Mouse (Mus musculus) small intestine, adult 2 months (tissue): ENCODE measurements around the gene Fam49a. TPM values are rescaled to one million over a fixed set of nuclear protein-coding genes. Genes with fewer than 3 reads are reported as not detected.

Source experiments
- H3K27ac ChIP-seq: fragments of 200-500 bp; 2 replicates; pipeline ENCODE4 v1.5.1; 2012; ENCODE audit warnings: low read depth, low read length, control low read depth, inconsistent platforms; ENCODE audit not compliant: insufficient read depth
- H3K27me3 ChIP-seq: fragments of 200-500 bp; 2 replicates; pipeline ENCODE4 v1.6.1; 2012; ENCODE audit warnings: mild to moderate bottlenecking, moderate library complexity, low read length, inconsistent platforms; ENCODE audit not compliant: control insufficient read depth, insufficient read depth
- H3K36me3 ChIP-seq: fragments of 200-500 bp; 2 replicates; pipeline ENCODE4 v1.6.1; 2012; ENCODE audit warnings: mild to moderate bottlenecking, low read length, control low read depth, inconsistent platforms; ENCODE audit not compliant: control insufficient read depth, insufficient read depth
- H3K4me1 ChIP-seq: fragments of 200-500 bp; 2 replicates; pipeline ENCODE4 v1.6.1; 2012; ENCODE audit warnings: low read length, inconsistent platforms, mixed read lengths; ENCODE audit not compliant: control insufficient read depth, insufficient read depth, insufficient read length
- H3K4me3 ChIP-seq: fragments of 200-500 bp; 2 replicates; pipeline ENCODE4 v1.5.1; 2012; ENCODE audit warnings: low read depth, mild to moderate bottlenecking, control low read depth, inconsistent platforms, low read length, moderate library complexity
- CTCF ChIP-seq: fragments of 200-500 bp; IDR thresholded peaks from 2 replicates; pipeline ENCODE4 v1.5.1; 2012; ENCODE audit warnings: low read depth, mild to moderate bottlenecking, control low read depth, inconsistent platforms, low read length, moderate library complexity, mixed read lengths; ENCODE audit not compliant: insufficient replicate concordance, insufficient read length; ENCODE audit errors: extremely low read depth
- POLR2A ChIP-seq: fragments of 200-500 bp; IDR thresholded peaks from 2 replicates; pipeline ENCODE4 v1.6.1; 2012; ENCODE audit warnings: low read depth, mild to moderate bottlenecking, control low read depth, inconsistent platforms, low read length, moderate library complexity
- WGBS: fragments of 180-500 bp; shearing (Covaris S2); methylation state at CpG from one replicate; pipeline ENCODE4 v1.1.7; 2018; 5-methylcytosine and 5-hydroxymethylcytosine counted together
- polyA plus RNA-seq: library from polyadenylated mRNA; depleted of rRNA; stranded (reverse); fragments of >200 nt; gene quantifications from 2 replicates; pipeline ENCODE4 v1.2.3, GENCODE M21; 2012

The Fam49a gene
- polyA plus RNA-seq, 1 experiment, result 0.34 TPM

- TF ChIP-seq CTCF, result no peak
- no peak for TF ChIP-seq POLR2A
- Histone ChIP-seq H3K4me1 (no peaks in the 10 kb centered on the region), H3K36me3 (no peaks in the 10 kb centered on the region), H3K27ac (no peak overlapping the region), H3K27me3 (no peaks in the 10 kb centered on the region), H3K4me3 (no peak overlapping the region)
- 71% methylated on average over 1 of the region's 1 CpGs for WGBS
Observed at GRCm38 (mm10) chr12:12427285-12427684, 165.3 kb downstream of the Fam49a start.

- WGBS, result 88% methylated on average over 7 of the region's 7 CpGs
Observed at GRCm38 (mm10) chr12:12428886-12429285, 166.9 kb downstream of the Fam49a start.

More at GRCm38 (mm10) chr12:12428886-12429285, 166.9 kb downstream of the Fam49a start:
- TF ChIP-seq CTCF (no peak), POLR2A (no peak)
- Histone ChIP-seq H3K4me3 (no peak overlapping the region), H3K27ac (no peak overlapping the region), H3K4me1 (no peaks in the 10 kb centered on the region), H3K36me3 (no peaks in the 10 kb centered on the region), H3K27me3 (no peaks in the 10 kb centered on the region)
